Mouse (Mus musculus) heart, embryonic 16.5 days (tissue): ENCODE measurements around the gene D5Ertd579e. TPM values are rescaled to one million over a fixed set of nuclear protein-coding genes. Genes with fewer than 3 reads are reported as not detected.

Source experiments
- ATAC-seq: fragments of 200-750 bp; cut with Nextera tagmentation; replicated peaks from 2 replicates; pipeline ENCODE4 v1.8.0; 2017; ENCODE audit warnings: moderate number of reproducible peaks; ENCODE audit not compliant: insufficient read depth, low FRiP score; ENCODE audit errors: extremely low read depth
- H3K27ac ChIP-seq: fragments of 300-500 bp; sonication (generic); 2 replicates; pipeline ENCODE4 v1.5.1; 2014; ENCODE audit warnings: mild to moderate bottlenecking, low read length, control low read depth, moderate library complexity
- H3K27me3 ChIP-seq: fragments of 300-500 bp; sonication (generic); 2 replicates; pipeline ENCODE4 v1.6.1; 2014; ENCODE audit warnings: low read length, mixed read lengths; ENCODE audit not compliant: control insufficient read depth, insufficient read depth
- H3K36me3 ChIP-seq: fragments of 300-500 bp; sonication (generic); 2 replicates; pipeline ENCODE4 v1.6.1; 2014; ENCODE audit not compliant: control insufficient read depth, insufficient read depth
- H3K4me1 ChIP-seq: fragments of 300-500 bp; sonication (generic); 2 replicates; pipeline ENCODE4 v1.6.1; 2014; ENCODE audit warnings: low read length, mixed read lengths; ENCODE audit not compliant: control insufficient read depth, insufficient read depth
- H3K4me2 ChIP-seq: fragments of 300-500 bp; sonication (generic); 2 replicates; pipeline ENCODE4 v1.6.1; 2014; ENCODE audit warnings: low read depth, mild to moderate bottlenecking, control low read depth, low read length
- H3K4me3 ChIP-seq: fragments of 300-500 bp; sonication (generic); 2 replicates; pipeline ENCODE4 v1.5.1; 2014; ENCODE audit warnings: mild to moderate bottlenecking, control low read depth, low read length
- H3K9ac ChIP-seq: fragments of 300-500 bp; sonication (generic); 2 replicates; pipeline ENCODE4 v1.6.1; 2014; ENCODE audit warnings: low read length, control low read depth
- H3K9me3 ChIP-seq: fragments of 300-500 bp; sonication (generic); replicated peaks from 2 replicates; pipeline ENCODE4 v1.6.1; 2016; ENCODE audit warnings: low read length; ENCODE audit not compliant: control insufficient read depth
- WGBS: fragments of 180-500 bp; shearing (Covaris S2); extraction: QIAGEN DNeasy Blood & Tissue Kit; methylation state at CpG from one replicate; pipeline ENCODE4 v1.1.7; 2014; 5-methylcytosine and 5-hydroxymethylcytosine counted together
- polyA plus RNA-seq: library from polyadenylated mRNA; unstranded; fragments of >200 nt; fragmentation: Nextera tagmentation; extraction: Ambion mirVana; gene quantifications from 2 replicates; pipeline ENCODE4 v1.2.1, GENCODE M21; 2015

D5Ertd579e gene
- polyA plus RNA-seq, 1 experiment from 2014 or later, result 23.0 TPM

DNA sequence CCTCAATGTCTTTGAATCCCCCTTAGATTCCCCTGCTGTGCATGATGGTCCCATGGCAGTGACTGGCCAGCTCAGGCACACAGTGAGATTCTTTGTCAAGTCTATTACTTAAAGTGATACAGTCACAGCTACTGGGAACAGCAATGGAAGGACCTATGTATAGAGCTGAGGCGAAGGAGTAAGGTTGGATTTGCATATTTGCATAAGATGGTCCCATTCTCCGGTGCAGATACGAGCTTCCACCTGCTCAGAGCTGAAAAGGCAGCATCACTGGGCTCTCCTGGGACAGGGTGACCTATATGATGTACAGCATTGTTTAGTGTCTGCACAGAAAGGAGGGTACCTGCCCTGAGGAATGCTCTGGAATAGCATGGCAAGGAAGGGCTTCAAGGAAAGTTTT, 101.5 kb downstream of the D5Ertd579e start:
- no peak overlapping the region for H3K9ac ChIP-seq
- no peak overlapping the region for H3K27ac ChIP-seq
- 79% methylated on average over 3 of the region's 3 CpGs for WGBS
- no peaks in the 10 kb centered on the region; the same call in 1 of the 2 replicates for H3K36me3 ChIP-seq
- no peaks in the 10 kb centered on the region for H3K9me3 ChIP-seq
- no peak overlapping the region for H3K4me3 ChIP-seq
- H3K4me2 ChIP-seq, result no peak overlapping the region
- no peak for ATAC-seq
- no peaks in the 10 kb centered on the region for H3K4me1 ChIP-seq
- no peaks in the 10 kb centered on the region for H3K27me3 ChIP-seq

GRCm38 (mm10) chr5:36593176-36593575, 102.6 kb downstream of the D5Ertd579e start, which contains the start of gene Tbc1d14:
Gene Tbc1d14, minus strand, starts transcription at chr5:36593276.
- Histone ChIP-seq H3K4me2 (no peak within 1 kb of the TSS), H3K9ac (no peak within 1 kb of the TSS), H3K27ac (no peak within 1 kb of the TSS), H3K27me3 (no peaks in the 10 kb centered on the region), H3K36me3 (no peaks in the 10 kb centered on the region), H3K9me3 (no peaks in the 10 kb centered on the region), H3K4me1 (no peaks in the 10 kb centered on the region), H3K4me3 (no peak within 1 kb of the TSS)
- 71% methylated on average over 5 of the region's 5 CpGs for WGBS
- ATAC-seq, result no peak

GRCm38 (mm10) chr5:36590499-36590920, 105.3 kb downstream of the D5Ertd579e start:
- Histone ChIP-seq H3K27me3 (no peaks in the 10 kb centered on the region), H3K4me2 (no peak overlapping the region), H3K27ac (no peak overlapping the region), H3K36me3 (no peaks in the 10 kb centered on the region), H3K4me3 (no peak overlapping the region), H3K4me1 (no peaks in the 10 kb centered on the region), H3K9me3 (no peaks in the 10 kb centered on the region), H3K9ac (no peak overlapping the region)
- no peak for ATAC-seq
- WGBS, result 50% methylated on average over 5 of the region's 5 CpGs

- 0 out of 2 replicates have a peak, but pooled peaks cover 4% of the 10 kb centered on the region for H3K9me3 ChIP-seq
- H3K4me2 ChIP-seq, result no peak overlapping the region
- no peak overlapping the region for H3K4me3 ChIP-seq
- ATAC-seq, result no peak
- H3K36me3 ChIP-seq, result no peaks in the 10 kb centered on the region
- H3K4me1 ChIP-seq, result peaks cover 13% of the 10 kb centered on the region
- 64% methylated on average over 6 of the region's 6 CpGs for WGBS
- H3K9ac ChIP-seq, result no peak overlapping the region
- no peaks in the 10 kb centered on the region for H3K27me3 ChIP-seq
- H3K27ac ChIP-seq, result no peak overlapping the region
These were observed 111.5 kb downstream of the D5Ertd579e start for GRCm38 (mm10) chr5:36584299-36584698.

GRCm38 (mm10) chr5:36581924-36582642, 113.7 kb downstream of the D5Ertd579e start:
- Histone ChIP-seq H3K27me3 (no peaks in the 10 kb centered on the region), H3K36me3 (no peaks in the 10 kb centered on the region), H3K9ac (peak overlapping the region; percentile 84), H3K4me2 (peak overlapping the region; percentile 94), H3K9me3 (0 out of 2 replicates have a peak, but pooled peaks cover 4% of the 10 kb centered on the region), H3K4me1 (peaks cover 13% of the 10 kb centered on the region), H3K4me3 (peak overlapping the region; percentile 81), H3K27ac (peak overlapping the region; percentile 88)
- ATAC-seq, result peak; percentile 99
- WGBS, result under 1% methylated on average over 54 of the region's 54 CpGs

- H3K27ac ChIP-seq, result peak overlapping the region; percentile 58
- H3K4me1 ChIP-seq, result peaks cover 13% of the 10 kb centered on the region
- H3K4me2 ChIP-seq, result peak overlapping the region; percentile 94
- peak overlapping the region; percentile 81 for H3K4me3 ChIP-seq
- no peaks in the 10 kb centered on the region for H3K36me3 ChIP-seq
- peak overlapping the region; percentile 77 for H3K9ac ChIP-seq
- H3K9me3 ChIP-seq, result 0 out of 2 replicates have a peak, but pooled peaks cover 4% of the 10 kb centered on the region
- no peaks in the 10 kb centered on the region for H3K27me3 ChIP-seq
- WGBS, result 1% methylated on average over 40 of the region's 40 CpGs
- ATAC-seq, result peak; percentile 1; the same call in 1 of the 2 replicates
These were observed 114.4 kb downstream of the D5Ertd579e start for GRCm38 (mm10) chr5:36581259-36581923.

GRCm38 (mm10) chr5:36579967-36580366, 115.9 kb downstream of the D5Ertd579e start:
- ATAC-seq, result no peak
- Histone ChIP-seq H3K4me3 (no peak overlapping the region), H3K36me3 (no peaks in the 10 kb centered on the region), H3K27ac (no peak overlapping the region), H3K27me3 (no peaks in the 10 kb centered on the region), H3K9me3 (0 out of 2 replicates have a peak, but pooled peaks cover 4% of the 10 kb centered on the region), H3K4me2 (no peak overlapping the region), H3K4me1 (peaks cover 21% of the 10 kb centered on the region), H3K9ac (no peak overlapping the region)
- 77% methylated on average over 7 of the region's 7 CpGs for WGBS

DNA sequence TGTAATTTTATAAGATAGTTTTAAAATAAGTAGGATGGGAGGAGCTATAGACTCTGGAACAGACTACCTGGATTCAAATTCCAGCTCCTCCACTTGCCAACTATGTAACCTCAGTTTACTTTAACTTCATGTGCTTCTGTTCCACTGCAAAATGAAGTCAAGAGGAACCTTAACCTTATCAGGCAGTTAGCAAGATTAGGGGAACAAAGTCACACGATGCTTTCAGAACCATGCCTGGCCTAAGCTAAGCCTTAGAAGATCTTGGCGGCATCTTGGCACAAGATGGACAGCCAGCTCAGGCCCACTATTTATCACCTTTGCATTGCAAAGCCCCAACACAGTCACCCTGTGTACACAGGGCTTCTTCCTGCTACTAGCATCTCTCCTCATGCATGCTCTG, 116.8 kb downstream of the D5Ertd579e start:
- H3K4me2 ChIP-seq, result no peak overlapping the region

GRCm38 (mm10) chr5:36576457-36576856, 119.4 kb downstream of the D5Ertd579e start:
- Histone ChIP-seq H3K9ac (no peak overlapping the region), H3K4me3 (no peak overlapping the region), H3K4me2 (no peak overlapping the region), H3K27ac (no peak overlapping the region), H3K9me3 (no peaks in the 10 kb centered on the region), H3K27me3 (no peaks in the 10 kb centered on the region), H3K4me1 (peaks cover 33% of the 10 kb centered on the region), H3K36me3 (no peaks in the 10 kb centered on the region; the same call in 1 of the 2 replicates)
- WGBS, result 95% methylated on average over 3 of the region's 3 CpGs
- ATAC-seq, result no peak

More for the DNA sequence above, 116.8 kb downstream of the D5Ertd579e start:
- no peak overlapping the region for H3K4me3 ChIP-seq
- no peak overlapping the region for H3K9ac ChIP-seq
- no peak overlapping the region for H3K27ac ChIP-seq
- ATAC-seq, result no peak
- no peaks in the 10 kb centered on the region for H3K36me3 ChIP-seq
- 45% methylated on average over 2 of the region's 2 CpGs for WGBS
- H3K9me3 ChIP-seq, result 0 out of 2 replicates have a peak, but pooled peaks cover under 1% of the 10 kb centered on the region
- H3K27me3 ChIP-seq, result no peaks in the 10 kb centered on the region
- H3K4me1 ChIP-seq, result peaks cover 28% of the 10 kb centered on the region
